Mouse (Mus musculus) yolk sac, embryonic 10.5 days (tissue): ENCODE results near the gene Casc3.

ENCODE experiments used
- DNase-seq: peaks from one replicate; pipeline ENCODE4 v3.0.0-alpha.2; 2017; ENCODE audit warnings: low spot score

Gene Casc3

DNA sequence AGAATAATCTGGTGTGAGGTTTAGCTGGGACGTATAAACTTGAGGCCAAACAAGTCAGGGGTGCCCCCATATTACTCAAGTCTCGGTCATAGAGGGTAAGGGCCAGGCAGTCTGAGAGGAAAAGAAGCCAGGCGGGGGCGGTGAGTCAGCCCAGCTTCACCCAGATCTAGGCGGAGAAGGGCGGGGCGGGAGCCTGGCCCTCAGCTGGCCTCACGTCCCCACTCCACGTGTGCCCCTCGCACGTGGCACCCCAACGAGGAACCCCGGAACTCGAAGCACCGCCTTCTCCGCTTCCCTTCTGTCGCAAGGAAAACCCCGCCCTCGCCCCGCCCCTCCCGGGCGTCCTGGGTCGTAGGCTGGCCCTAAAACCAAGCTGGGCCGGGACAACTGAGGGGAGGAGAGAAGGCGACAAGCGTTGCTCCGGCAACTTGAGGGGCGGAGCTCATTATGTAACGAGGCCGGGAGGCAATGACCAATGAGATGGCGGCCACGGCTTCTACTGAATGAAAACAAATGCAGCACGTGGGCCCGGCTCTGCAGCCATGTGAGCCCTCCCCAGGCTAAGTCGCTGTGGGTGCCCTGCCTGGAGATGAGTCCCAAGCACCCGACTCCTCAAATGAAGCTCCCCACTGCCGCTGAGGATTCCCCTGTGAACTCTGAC, 30.9 kb upstream of the Casc3 start:
- peak; percentile 97 for DNase-seq

DNA sequence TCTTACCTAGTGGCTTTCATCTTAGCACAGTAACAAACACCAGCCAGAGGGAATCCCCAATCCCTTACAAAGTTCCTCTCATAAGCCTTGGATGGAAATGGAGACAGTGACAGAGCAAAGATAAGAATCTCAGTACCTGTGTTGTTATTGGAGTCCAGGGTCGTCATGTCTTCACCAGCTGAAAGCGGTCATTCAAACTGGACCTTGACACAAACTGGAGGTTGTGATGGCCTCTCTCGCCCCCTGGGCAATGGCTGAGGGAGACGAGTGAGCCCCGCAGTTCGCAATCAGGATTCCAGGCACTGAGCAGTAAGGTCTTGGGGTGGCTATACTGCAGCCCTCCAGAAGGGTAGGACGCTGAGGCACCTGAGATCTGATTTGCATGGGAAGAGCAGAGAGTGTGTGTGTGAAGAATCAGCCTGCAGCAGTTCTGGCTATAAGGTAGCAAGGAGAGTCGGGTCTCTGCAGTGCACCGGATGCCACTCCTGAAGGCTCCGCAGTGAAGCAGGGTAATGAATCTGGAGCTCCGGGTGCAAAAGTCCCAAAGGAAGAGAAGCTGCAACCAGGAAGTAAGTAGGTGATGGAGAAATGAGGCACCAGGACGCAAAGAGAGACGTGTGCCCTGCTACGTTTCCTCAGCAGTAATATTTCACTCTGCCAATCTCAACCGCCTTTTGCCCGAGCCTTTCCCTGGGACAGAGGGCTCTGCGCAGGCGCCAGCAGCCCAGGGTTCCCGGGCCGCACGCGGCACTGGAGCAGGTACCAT, 29.9 kb upstream of the Casc3 start, which contains the start of gene Nr1d1:
Gene Nr1d1, minus strand, starts transcription at position 752 of the 766 bp plus-strand sequence.
- DNase-seq: no peak

- DNase-seq: peak; percentile 97
Measured at GRCm38 (mm10) chr11:98775348-98776051, 29.2 kb upstream of the Casc3 start.

DNA sequence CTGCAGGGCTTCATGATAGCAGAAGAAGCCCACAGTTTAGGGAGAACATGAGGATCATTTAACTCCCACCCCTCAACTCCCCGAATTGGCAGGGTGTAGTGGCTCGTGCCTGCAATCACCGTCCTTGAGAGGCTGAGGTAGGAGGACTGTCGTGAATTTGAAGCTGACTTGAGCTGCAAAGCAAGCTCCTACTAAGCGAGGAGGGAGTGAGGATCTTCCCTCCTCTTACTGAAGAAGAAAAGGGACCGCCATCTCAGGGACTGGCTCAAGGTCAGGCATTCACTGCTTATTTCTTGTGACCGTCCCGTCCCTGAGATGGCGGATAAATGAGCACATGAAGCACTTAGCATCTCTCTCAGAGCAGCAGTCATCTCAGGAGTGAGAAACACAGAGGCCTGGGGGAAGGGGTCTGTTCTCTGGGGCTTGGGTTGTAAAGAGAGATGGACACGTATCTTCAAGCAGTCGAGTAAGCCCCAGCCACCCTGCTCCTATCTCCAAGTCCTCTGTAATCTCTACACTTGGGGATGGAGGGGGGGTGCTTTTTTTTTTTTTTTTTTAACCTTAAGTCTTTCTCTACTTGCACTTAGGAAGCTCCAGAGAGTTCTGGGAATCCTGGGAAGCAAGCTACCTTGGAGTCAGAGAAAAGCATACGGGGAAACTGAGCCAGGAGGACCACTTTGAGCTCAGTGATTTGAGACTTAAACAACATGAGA, 28.5 kb upstream of the Casc3 start:
- DNase-seq: no peak

DNA sequence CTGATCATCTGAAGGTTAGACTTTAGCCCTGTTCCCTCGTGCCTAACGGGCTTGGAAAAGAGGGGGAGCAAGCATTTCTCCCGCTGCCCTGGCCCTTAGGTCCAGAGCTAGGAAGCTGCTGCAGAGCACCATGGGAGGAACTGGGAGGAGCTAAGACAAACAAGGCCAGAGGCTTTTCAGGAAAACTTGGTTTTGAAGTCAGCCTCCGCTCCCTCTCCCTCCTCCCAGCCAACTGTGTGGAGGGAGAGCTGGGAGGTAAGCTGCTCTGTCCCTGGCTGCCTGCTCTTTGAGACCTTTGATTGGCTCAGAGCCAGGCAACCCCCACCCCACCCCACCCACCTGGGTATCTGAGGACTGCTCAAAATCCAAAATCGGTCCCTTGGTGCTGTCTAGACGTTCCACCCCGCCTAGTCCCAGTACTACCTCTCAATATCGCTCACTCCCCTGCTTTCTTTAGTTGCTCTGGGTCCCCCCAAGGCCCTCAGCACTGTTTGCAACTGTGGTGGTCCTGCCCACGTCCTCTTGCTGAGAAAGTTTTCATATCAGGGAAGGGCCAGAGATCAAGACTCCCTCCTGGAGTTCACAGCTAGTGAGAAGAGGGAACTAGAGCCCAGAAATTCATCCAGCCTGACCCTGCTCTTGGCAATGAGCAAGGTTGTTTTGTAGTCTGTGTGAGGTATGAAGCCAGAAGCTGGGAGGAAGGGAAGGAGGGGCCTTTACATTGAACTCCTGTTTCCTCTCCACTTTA, 27.7 kb upstream of the Casc3 start:
- DNase-seq: peak; percentile 69

DNA sequence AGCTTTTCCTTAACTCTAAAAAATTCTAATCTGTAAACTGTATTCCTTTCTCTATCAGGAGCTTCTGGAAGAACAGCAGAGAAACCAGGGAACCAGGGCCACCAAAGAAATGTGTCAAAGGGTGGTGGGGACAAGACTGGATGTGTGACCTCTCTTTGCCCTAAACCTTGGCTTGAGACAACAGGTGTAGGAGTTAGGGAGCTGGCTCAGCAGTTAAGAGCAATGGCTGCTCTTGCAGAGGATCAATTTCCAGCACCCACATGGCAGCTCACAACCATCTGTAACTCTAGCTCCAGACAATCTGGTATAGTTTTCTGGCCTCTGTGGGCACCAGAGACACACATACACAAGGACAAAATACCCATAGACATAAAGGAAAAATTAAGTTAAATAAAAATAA, 26.8 kb upstream of the Casc3 start:
- no peak for DNase-seq

- peak; percentile 44 for DNase-seq
Measured at GRCm38 (mm10) chr11:98781851-98782512, 22.7 kb upstream of the Casc3 start.

DNA sequence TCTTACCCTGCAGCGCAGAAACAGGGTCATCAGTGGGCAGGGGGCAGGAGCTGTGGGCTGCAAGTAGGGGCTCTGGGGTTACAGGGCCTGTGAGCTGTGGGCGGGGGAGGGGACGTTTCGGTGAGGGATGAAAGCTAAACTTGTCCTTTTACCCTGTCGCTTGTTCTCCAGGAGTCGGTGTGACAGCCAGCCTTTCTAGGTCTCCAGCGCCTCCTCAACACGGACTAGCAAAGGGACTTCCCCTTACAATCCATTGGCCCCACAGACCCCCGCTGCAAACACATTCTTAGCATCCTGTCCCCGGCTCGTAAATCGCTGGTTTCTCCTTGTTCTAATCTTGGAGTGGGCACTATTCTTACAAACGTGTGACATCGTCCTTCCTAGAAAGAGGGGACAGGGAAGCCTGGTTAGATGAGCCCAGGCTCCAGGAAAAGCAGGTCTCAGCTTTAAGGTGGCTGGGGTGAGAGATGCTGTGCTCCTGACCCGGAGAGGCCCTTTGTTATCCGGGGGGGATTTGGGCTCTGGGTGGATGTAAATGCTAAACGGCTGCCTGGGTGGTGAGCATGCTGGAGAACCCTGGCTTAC, 22.0 kb upstream of the Casc3 start:
- DNase-seq: no peak

DNA sequence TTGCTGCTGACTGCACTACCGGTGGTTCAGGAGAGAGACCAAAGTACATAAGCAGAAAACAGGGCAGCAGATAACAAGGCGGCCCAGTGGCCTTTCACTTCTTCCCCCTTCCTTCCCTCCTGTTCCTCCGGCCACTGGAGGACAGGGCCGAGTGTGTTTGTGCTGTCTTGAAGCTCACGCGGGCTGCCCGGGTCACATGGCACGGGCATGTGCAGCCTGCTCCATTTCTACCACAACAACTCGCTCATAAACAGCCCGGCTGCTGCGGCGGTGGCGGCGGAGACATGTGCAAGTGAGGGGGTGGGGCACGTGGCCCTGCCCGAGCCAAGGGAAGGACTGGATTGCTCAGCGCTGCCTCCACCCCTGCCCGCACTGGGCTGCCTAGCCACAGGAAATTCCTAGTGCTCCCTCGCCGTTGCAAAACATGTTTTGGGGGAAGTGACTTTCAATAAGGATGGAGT, 21.4 kb upstream of the Casc3 start:
- peak; percentile 94 for DNase-seq

DNA sequence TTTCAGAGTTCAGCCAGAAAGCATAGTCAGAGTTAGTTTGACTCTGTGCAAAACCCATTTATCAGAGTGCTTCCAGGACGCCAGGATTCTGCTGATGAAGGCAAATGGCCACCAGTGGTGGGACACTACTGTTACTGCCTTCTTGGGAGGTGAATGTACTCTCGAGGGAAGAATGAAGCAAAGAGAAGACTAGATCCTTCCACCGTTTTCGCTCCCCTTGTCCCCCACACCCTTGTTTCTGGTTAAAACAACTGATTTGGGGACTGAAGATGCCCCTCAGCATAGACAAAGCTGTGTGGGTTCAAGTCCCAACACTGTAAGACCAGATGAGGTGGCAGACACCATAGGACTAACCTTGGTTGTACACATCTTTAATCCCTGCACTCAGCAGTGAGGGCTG, 20.6 kb upstream of the Casc3 start:
- DNase-seq: no peak

DNA sequence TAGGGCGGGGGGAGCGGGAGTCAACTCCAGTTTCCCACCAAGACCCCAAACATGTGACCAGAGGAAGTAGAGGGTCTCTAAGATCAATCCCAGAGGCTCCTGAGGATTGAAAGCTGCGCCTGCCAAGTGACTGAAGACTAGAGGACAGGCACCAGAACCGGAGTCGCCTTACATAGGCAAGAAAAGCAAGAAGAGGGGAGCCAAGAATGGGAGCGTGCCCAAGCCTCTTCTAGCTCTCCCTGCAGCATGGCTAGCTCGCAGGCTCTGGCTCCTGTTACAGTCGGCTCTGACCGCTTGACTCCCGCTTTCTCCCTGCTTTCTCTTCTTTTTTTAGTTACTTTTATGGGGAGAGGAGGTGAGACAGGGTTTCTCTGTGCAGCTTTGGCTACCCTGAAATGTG, 19.5 kb upstream of the Casc3 start:
- no peak for DNase-seq

- peak; percentile 67 for DNase-seq
Measured at GRCm38 (mm10) chr11:98785772-98786281, 18.9 kb upstream of the Casc3 start.

DNA sequence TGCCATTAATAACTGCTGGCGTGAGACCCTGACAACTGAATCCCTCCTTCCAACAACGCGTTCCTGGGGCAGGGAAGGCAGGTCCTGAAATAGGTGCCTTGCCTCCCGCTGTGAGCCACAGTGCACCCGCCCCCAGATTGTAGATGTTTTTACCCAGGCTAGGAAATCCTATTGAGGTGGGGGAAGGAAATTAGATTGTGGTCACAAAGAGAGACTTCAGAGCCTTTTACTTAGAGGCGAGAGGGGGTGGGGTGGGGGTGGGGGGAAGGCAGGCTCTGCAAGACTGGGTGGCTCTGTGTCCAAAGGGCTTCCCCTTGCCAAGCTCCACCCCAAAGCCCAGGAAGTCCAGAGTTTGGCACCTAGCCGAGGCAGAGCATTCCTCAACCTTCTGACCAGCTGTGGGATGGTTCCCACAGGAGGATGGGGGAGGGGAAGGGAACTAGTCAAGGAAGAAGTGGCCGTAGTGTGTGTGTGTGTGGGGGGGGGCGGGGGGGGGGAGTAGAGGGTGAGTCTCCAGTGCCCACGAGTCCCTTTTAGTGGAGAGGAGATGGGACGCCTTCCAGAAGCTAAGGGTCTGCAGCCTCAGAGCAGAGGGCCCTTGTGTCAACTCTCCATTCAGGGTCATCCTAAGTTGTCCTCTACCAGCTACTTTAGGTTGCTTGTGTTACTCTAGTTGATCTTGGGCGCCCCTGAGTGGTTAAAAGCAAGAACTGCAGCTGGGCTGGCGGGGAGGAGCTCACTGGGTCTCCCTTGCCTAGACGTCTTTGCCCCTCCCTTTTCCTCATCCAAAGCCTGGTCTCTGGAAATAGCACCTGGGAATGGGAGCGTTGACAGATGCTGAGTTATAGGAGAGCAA, 18.1 kb upstream of the Casc3 start:
- DNase-seq: peak; percentile 96

DNA sequence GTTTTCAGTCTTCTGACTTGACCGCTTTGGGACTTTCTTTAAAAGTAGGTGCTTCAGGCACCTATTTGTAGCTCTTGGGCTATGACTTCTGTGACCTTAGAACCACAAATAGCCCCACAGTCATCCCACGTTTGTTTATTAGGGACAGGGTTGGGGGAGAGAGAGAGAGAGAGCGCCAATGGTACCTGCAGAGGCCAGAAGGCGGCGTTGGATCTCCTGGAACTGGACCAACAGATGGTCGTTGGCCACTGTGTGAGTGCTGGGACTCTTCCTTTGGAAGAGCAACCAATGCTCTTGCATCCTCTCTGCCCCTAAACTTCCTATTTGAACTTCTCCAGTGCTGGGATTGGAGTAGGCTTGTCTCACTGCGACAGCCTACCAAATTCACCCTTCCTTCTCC, 17.5 kb upstream of the Casc3 start:
- no peak for DNase-seq

DNA sequence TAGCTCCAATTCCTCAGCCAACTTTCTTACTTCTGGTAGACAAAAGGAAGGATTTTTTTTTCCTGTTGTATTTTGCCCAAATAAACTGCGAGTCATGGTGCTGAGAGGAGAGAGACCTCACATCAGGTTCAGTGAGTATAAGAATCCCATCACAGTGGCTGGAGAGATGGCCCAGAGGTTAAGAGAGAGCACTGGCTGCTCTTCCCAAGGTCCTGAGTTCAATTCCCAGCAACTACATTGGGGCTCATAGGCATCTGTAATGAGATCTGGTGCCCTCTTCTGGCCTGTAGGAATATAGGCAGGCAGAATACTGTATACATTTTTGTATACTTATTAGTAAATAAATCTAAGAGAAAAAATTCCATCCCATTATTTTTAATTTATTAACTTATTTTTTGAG, 17.0 kb upstream of the Casc3 start:
- no peak for DNase-seq

GRCm38 (mm10) chr11:98788139-98788538, 16.6 kb upstream of the Casc3 start:
- no peak for DNase-seq

DNA sequence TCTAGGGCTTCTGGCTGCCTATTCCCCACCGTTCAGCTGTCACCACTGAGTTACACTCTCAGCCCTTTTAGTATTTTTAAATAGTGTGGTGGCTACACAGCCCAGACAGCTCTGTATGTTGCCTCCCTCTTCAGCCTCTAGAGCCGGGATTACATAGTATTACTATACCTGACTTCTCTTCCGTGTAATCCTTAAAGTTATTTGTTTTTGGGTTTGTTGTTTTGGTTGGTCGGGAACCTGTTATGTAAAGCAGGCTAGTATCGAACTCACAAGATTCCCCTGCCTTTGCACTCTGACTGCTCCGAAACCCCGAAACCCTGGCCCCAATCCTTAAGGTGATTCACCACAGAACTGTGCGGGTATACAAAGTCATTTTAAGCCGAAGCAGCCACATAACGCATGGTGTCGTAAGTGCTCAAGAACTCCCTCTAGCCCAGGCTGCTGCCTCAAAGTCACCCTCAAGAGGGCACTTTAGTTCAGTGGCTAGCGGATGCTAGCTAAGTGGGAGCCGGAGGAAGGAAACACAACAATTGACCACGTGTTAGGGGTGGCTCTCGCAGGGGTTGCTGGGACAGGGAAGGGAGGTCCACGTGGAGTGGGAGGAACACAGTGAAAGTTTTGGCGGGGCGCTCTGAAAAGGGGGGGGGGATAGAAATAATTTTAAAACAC, 16.0 kb upstream of the Casc3 start:
- DNase-seq: peak; percentile 89

GRCm38 (mm10) chr11:98789219-98789807, 15.4 kb upstream of the Casc3 start:
- DNase-seq: no peak
